Mouse (Mus musculus): ENCODE measurements around the gene Phactr1.

Phactr1 gene

DNA sequence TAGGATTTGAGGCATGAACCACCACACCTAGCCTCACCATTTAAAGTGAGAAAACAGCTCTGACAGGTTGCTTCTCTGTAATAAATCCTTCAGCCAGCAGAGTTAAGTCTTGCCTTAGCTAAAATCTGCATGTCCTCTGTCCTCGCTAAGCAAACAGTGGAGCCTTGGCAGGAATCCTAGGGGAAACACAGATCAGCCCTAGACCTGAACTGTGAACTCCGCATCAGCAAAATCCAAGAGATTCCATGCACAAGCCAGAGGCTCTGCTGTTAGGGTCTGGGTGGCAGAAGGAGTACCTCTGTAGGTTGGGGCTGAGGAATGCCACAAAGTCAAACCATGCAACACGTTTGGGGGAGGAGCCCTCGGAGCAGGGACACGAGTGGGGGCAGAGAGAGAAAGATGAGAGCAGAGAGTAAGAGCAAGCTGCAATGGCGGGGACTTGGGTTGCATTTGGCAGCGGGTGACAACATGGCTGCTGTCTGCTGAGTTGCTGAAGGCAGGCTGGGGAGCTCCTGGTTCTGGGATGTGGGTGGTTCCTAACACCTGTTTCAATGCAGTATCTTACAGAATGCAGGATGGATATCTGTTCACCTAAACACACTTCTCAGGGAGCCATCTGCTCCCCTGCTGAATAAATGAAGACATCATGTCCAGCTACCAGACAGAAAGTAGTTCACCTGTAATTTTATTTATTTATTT lies 464.4 kb downstream of the Phactr1 start:
- DNase-seq = no peak

DNA sequence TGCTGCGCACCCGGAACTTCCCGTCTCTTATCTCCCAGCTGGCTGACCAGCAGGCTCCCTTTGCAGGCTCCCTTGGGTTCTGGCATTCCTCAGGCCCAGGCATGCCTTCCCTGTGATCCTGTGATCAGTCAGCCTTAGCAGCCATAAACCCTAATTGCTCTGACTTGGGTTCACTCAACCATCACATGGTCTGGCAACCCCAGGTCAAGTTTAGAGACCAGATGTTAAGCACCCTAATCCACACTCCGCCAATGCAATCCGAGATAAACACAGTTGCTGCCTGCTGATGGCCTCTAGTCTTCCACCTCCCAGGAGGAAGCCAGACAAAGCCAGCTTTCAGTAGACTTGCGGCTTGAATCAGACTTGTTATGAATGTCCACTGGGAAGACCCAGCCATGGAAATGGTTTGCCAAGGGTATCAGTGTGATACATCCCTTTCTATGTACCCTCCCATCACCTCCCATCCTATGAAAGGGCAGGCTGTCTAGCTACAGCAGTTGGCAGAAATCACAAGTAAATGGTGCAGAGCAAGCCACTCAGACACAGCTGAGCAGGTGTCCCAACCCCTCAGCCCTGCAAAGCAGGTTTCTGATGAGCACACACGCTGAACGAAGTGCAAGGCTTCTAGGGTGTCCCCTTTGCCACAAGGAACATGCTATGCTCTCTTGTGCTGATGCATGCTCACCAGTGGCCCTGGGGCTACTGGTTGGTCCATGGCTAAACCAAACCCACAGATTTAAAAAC lies 466.3 kb downstream of the Phactr1 start:
- DNase-seq = no peak

DNA sequence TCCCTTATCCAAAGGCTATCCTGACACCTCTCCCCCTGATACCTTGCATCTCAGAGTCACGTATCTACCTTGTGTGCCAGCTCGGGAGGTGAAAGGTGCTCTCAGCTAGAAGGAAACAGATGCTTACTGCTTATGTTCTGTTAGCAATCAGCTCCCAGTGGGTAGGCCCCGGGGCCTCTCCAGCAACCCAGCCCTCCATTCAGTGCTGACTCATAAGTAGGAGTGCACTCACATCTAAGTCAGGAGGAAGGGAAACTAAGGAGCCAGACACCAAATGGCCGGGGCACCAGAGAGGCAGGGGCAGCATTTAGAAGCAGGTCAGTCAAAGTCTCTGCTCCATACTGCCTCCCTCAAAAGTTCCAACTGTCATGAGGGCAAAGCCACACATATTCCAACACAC lies 468.3 kb downstream of the Phactr1 start:
- no peak for DNase-seq

DNA sequence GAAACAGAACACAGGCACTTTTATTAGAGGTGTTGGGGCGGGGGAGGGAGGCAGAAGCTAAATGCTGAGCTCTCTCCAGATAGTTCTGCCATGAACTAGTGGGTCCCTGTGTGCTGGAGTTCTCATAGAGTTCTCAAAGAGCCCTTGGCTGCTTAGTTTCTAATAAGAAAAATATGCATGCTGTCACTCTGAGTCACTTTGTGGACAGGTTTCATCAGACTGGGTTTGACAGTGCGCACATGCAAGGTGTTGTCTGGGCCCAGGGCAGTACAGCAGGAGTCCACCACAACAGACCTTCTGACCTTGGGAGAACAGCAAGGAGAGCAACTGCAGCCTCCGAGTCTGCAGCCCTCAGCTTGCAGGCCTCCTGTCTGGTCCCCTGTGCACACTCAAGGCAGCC lies 469.2 kb downstream of the Phactr1 start:
- DNase-seq = no peak

DNA sequence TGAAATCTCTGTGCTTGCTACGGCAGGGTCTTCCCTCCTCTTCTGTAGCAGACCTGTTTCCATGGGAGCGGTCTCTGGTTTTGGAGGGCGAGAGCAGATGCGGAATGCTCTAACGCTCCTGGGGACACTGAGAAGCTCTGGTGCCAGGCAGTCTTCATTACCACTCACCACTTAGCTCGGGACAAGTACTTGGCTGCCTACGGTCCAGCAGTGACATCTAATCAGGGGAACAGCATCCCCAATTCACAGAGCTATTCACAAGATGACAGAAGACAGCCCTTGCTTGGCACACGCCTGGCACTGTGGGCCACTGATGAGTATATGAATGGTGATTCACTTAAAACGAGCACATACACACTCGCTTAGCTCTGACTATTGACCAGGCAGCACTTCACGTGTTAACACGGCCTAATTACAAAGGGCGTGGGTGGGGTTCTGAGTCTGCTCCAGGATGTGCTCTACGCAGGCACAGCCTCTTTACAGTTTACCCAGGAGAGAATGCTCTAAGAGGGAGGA lies 471.6 kb downstream of the Phactr1 start:
- no peak for DNase-seq

DNA sequence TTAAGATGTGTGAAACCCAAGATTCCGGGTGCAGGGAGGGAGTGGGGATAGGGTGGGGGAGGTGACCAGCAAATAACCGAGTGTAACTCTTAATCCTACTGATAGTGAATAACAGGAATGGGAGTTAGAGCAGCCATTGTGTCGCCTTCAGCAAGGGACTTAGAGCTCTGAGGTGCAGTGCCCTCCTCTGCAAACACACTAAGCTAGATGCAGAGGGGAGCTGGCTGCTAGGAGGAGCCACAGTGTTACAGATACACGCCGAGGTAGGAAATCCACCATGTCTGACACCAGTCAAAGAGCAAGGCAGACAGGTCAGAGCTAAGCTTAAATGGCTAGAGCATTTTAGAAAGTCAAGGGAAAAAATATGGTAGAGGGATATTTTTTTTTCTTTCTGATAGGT lies 476.9 kb downstream of the Phactr1 start:
- no peak for DNase-seq

DNA sequence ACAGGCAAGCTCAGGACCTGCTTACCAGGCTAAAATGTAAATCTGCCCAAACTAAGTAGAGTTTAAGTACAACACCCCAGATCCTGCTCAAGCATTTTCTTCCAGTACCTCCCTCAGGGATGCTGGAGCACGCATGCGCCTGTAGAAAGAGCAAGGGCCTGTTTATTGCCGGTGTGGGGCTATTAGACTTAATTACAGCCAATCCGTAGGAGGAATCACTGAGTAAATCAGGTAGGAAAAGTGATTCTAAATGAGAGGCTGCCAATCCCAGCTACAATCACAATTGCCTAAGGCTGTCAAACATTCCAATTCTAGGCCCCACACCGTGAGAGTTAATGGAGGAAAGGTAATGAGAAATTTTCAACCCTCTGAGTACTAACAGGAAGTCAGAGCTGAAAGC lies 477.9 kb downstream of the Phactr1 start:
- no peak for DNase-seq

DNA sequence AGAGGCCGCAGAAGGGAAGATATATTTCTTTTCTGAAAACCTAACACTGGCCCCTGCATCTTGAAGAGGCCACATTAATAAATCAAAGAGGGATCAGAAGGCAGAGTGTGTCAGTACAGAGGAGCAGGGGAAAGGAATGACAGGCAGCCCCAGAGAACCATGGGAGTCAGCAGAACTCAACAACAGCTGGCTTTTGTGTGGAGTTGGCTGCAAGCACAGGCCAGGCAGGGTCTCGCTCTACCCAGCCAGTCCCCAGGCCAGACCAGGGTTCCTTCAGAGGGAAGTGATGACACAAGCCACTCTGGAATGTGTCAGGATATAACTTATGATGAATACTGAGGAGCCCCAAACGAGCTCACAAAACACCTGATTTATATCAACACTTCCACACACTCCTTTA lies 479.0 kb downstream of the Phactr1 start:
- DNase-seq = no peak

DNA sequence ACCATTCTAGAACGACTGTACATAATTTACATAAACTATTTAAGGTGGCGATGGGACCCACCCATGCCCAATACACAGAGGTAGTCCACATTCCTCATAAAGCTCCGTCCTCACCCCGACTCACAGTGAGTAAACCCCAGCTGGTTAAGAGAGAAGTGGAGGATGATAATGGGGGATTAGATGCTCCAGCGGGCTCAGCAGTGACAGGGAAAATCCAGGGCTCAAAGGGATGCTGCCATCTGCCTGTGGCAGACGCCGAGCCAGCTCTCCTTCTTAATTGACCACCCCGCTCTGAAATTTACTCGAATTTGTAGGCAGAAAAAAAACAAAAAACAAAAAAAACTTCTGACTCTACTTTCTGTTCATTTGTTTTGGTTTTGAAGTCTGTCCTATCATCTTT lies 487.3 kb downstream of the Phactr1 start:
- DNase-seq = no peak

DNA sequence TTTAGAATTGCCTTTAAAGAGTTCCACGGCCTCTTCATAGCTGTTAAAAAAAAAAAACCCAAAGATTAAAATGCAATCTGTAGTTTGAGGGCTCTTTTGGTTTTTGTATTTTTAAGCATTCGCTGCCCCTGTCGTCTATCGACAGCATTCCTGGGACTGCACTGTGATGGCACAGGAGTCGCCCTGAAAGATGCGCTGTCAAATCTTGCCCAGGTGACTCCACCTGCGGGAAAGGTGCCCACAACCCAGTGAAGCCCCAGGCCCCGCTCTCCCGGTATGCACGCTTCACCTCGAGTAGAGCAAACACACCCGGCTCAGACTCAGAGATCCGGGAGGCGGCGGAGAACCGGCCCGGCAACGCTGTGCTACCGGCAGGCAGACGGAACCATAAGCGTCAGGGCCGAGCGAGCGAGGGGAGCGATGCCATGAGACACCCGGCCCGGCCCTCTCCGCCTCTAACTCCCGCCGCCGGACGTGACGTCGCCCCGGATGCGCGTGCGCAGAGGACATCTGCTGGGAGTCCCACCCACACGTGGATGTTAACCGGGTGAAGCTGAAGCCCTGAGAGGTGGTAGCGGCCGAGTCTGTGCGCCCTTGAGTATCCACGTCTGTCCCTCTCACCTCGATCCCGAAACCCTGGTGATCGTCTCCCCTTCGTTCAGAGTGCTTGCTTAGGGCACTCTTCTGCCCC lies 490.7 kb downstream of the Phactr1 start, which contains the start of gene Tbc1d7:
Gene Tbc1d7 (minus strand): TSS at position 482 of the 691 bp plus-strand sequence.
- DNase-seq = peak; percentile 99 to 100

DNA sequence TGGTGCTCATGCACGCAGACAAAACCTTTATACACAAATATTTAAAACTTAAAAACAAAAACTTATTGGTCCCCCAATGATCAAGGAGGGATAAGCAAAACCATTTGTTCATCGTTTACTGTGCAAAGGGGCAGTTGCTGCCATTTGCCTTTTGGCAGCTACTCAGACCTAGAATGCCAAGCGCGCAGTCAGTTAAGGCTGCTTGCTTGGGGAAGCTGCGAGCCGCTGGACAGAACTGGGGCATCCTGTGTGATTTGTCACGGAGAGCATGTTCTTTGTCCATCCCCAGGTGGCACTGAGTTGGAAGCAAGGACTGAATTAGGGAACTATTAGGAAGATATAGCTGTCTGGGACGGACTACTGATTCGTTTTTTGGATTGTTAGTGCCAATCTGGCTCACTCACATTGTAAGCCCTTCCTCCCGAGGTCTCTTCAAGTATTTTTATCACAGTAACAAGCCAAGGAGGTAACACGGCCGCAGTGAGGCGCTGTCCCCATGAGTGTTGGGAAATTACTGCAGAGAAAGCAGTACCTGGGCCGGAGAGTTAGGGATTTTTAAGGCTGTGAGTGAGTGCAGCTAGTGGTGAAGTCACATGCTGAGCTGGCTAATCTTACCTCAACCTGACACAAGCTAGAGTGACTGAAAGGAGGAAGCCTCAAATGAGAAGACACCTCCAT lies 491.8 kb downstream of the Phactr1 start:
- DNase-seq = peak; percentile 32 to 40

DNA sequence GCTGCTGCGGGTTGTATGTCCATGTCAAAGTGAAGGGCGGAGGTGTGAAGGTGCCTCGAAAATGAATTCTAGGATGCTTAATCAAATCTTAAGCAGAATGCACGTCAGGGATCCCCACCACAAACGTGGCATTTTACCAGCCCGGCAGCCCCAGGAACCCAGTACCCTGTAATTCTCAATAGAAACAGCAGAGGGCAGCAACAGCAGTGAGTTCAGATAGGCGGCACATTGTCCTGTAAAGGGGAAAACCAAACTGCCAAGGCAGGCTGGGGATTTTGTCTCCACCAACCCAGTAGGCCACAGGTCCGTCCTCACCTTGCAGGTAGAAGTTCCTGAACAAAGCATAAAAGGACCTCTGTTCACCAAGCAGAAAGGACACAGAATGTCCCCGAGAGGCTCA lies 492.8 kb downstream of the Phactr1 start:
- peak; percentile 85 to 86 for DNase-seq

DNA sequence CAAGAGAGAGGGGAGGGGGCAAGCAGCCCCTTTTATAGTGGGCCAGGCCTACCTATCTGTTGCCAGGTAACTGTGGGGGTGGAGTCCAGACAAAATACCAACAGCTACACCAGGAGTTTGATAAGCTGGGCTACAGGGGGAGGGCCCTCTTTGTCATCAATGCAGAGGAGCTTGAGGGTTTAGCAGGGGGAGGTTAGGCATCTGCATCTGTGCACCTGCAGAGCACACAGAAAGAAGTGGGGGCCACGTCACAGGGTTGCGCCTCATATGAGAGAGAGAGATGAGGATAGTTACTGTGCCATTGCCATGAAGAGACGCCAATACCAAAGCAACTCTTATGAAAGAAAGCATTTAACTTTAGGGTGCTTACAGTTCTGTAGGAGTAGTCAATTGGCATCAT lies 496.3 kb downstream of the Phactr1 start:
- DNase-seq = no peak

DNA sequence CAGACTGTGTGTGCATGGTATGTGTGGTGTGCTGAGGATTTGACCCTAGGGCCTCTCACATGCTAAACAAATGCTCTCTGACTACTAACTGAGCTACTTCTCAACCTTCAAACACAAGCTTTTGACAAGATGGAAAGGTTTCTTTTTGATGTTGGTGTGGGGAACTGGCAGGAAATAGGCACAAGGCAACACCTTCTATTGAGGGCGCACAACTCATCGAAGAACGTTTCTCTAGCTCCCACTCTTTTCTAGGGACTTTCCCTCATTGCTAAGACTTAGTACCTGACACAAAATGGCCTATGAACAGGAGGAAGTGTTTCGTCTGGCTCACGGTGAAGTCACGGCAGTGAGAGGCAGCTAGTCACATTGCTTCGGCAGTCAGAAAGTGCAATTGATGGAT lies 496.9 kb downstream of the Phactr1 start:
- no peak for DNase-seq

DNA sequence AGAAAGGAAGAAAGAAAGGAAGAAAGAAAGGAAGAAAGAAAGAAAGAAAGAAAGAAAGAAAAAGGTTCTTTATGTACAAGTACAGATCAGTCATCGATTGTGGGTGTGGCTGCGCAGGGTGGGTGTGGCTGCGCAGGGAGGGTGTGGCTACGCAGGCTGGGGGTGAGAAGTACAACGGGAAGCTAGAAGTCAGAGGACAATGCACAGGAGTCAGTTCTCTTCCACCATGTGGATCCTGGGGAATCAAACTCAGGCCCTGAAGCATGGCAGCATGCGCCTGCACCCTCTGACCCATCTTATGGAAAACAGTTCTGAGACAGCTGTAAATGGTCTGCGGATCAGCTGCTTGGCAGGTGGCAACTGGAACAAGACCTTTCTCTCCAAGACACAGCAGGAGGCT lies 500.7 kb downstream of the Phactr1 start:
- DNase-seq = no peak

DNA sequence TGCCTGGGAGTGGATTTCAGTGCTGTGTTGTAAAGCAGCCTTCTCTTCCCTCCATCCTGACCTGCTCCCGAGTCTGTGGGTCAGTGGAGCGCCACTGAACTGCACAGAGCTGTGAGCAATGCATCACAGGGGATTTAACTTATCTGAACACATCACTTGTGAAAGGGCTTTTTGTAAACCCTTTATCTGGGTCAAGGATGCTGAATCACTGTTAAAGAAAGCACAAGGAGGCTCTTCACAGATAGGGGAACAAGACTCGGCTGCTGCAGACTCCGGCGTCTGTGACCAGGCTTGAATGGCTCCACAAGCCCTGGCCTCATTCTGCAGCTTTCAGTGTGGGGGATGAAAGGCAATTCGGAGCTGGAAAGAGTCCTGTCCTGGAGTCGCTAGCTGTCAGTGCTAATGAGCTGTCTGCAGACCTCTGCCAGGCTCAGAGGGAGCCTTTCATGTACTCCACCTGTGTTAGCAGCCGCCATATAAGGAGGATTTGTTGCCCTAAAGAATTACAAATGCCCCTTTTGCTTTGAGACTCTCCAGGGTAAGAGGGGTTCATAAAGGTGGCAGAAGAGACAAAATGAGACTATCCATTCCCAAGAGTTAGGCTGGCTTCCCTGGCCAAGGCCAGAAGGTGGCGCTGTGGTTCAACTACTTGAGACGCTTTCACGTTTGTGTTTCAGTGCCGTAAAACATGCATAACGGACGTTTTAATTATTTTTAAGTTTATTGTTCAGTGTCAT lies 502.2 kb downstream of the Phactr1 start:
- DNase-seq = peak; percentile 88

DNA sequence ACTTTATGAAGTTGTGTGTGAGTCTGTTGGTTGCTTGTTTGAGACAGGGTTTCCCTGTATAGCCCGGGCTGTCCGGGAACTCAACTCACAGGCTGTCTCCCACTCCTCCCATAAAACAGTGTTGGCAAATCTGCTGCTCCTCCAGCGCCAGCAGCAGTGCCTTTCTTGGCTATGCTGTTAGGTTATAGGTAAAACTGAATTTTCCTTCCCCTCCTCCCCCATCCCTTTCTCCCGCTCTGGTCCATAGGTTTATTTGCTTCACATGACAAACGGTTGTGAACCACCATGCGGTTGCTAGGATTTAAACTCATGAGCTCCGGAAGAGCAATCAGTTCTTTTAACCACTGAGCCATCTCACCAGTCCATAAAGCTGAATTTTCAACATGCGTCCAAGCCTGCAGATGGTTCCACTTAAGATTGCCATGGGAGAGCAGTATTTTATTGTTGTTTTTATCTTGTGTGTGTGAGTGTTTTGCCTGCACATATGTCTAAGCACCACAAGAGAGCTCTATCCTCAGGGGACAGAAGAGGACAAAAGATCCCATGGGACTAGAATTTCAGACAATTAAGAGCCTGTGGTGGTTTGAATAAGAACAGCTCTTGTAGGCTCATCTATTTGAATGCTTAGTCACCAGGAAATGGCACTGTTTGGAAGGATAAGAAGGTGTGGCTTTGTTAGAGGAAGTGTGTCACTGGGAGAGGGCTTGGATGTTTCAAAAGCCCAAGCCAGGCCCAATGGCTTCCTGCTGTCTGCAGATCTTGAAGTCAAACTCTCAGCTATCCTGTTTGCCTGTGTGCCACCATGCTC lies 503.0 kb downstream of the Phactr1 start:
- no peak for DNase-seq

DNA sequence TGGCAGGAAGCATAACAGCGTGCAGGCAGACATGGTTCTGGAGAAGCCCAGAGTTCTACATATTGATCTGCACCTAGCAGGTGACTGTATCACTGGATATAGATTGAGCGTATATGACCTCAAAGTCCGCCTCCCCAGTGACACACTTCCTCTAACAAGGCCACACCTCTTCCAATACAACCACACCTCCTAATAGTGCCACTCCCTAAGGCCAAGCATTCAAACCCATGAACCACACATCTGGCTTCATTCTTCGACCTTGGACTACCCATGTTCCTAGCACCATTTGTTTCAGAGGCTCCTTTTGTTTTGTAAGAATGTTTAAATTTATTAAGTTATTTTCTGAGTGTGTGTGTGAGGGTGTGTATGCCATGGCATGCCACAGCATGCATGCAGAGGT lies 507.3 kb downstream of the Phactr1 start:
- no peak for DNase-seq

All from B cell, adult 2 months (primary cell).